Mouse (Mus musculus): ENCODE data around the gene Akna.

The Akna gene

GRCm38 (mm10) chr4:63383474-63383873, 19.7 kb downstream of the Akna start:
- DNase-seq (ENCODE audit: low spot score), result no peak

GRCm38 (mm10) chr4:63382676-63383369, 20.3 kb downstream of the Akna start:
- no peak for DNase-seq (ENCODE audit: low spot score)

- DNase-seq (ENCODE audit: low spot score), result no peak
Observed at GRCm38 (mm10) chr4:63377483-63377882, 25.7 kb downstream of the Akna start.

- DNase-seq (ENCODE audit: low spot score), result no peak
Observed at GRCm38 (mm10) chr4:63375367-63375766, 27.8 kb downstream of the Akna start.

- DNase-seq (ENCODE audit: low spot score), result no peak
Observed at GRCm38 (mm10) chr4:63374331-63374730, 28.8 kb downstream of the Akna start.

- no peak for DNase-seq (ENCODE audit: low spot score)
Observed at GRCm38 (mm10) chr4:63373404-63373803, 29.8 kb downstream of the Akna start.

- DNase-seq (ENCODE audit: low spot score), result peak; percentile 9
Observed at GRCm38 (mm10) chr4:63371890-63372289, 31.3 kb downstream of the Akna start.

- DNase-seq (ENCODE audit: low spot score), result no peak
Observed at GRCm38 (mm10) chr4:63370897-63371296, 32.3 kb downstream of the Akna start.

- DNase-seq (ENCODE audit: low spot score), result peak; percentile 68
Observed at GRCm38 (mm10) chr4:63368577-63368976, 34.6 kb downstream of the Akna start.

- no peak for DNase-seq (ENCODE audit: low spot score)
Observed at GRCm38 (mm10) chr4:63362150-63362549, 41.0 kb downstream of the Akna start, which contains the start of gene Orm2. Gene Orm2, plus strand, starts transcription at chr4:63362449.

- no peak for DNase-seq (ENCODE audit: low spot score)
Observed at GRCm38 (mm10) chr4:63359861-63360260, 43.3 kb downstream of the Akna start.

GRCm38 (mm10) chr4:63356981-63357570, 46.1 kb downstream of the Akna start:
- DNase-seq (ENCODE audit: low spot score), result no peak

GRCm38 (mm10) chr4:63355877-63356665, 47.1 kb downstream of the Akna start, which contains the start of gene Orm3:
Gene Orm3, plus strand, starts transcription at chr4:63356162.
- DNase-seq (ENCODE audit: low spot score), result no peak

GRCm38 (mm10) chr4:63348524-63348923, 54.6 kb downstream of the Akna start:
- DNase-seq (ENCODE audit: low spot score), result no peak

- no peak for DNase-seq (ENCODE audit: low spot score)
Observed at GRCm38 (mm10) chr4:63346659-63347058, 56.5 kb downstream of the Akna start.

GRCm38 (mm10) chr4:63345261-63345660, 57.9 kb downstream of the Akna start:
- DNase-seq (ENCODE audit: low spot score), result no peak

GRCm38 (mm10) chr4:63344295-63344694, 58.9 kb downstream of the Akna start, which contains the start of gene Orm1:
Gene Orm1, plus strand, starts transcription at chr4:63344560.
- DNase-seq (ENCODE audit: low spot score), result no peak

- DNase-seq (ENCODE audit: low spot score), result no peak
Observed at GRCm38 (mm10) chr4:63343608-63344007, 59.5 kb downstream of the Akna start.

GRCm38 (mm10) chr4:63342491-63342890, 60.7 kb downstream of the Akna start:
- DNase-seq (ENCODE audit: low spot score), result no peak

- DNase-seq (ENCODE audit: low spot score), result no peak
Observed at GRCm38 (mm10) chr4:63338414-63339076, 64.6 kb downstream of the Akna start.

- DNase-seq (ENCODE audit: low spot score), result no peak
Observed at GRCm38 (mm10) chr4:63333403-63333802, 69.8 kb downstream of the Akna start.

- DNase-seq (ENCODE audit: low spot score), result no peak
Observed at GRCm38 (mm10) chr4:63323275-63323815, 79.8 kb downstream of the Akna start.

Data from MN1 (cell line).